Mouse (Mus musculus) MEL (cell line): Measurements from ENCODE around the gene Prorsd1. TPM values are rescaled to one million over a fixed set of nuclear protein-coding genes. Genes with fewer than 3 reads are reported as not detected.
A peak's percentile ranks its signal among the peaks of the same experiment; 100 is the strongest.

Experiments used
- DNase-seq: peaks from one replicate; pipeline ENCODE4 v3.0.0; 2011; ENCODE audit warnings: low read depth, low spot score
- H3K27ac ChIP-seq: 2 replicates; pipeline ENCODE4 v1.5.1; 2012; ENCODE audit warnings: low read depth, mild to moderate bottlenecking, control low read depth, low read length, moderate library complexity; ENCODE audit not compliant: control insufficient read depth
- H3K27me3 ChIP-seq, 2 experiments: fragments of 150-350 bp in 1 of 2; sonication (generic) in 1 of 2; 2 replicates each; pipeline ENCODE4 v1.6.1; 2012; ENCODE audit warnings: low read length in 2 of 2, mild to moderate bottlenecking in 2 of 2, improper control_type of control experiment in 1 of 2, moderate library complexity in 1 of 2; ENCODE audit not compliant: insufficient read depth in 2 of 2, control insufficient read depth in 1 of 2
- H3K36me3 ChIP-seq, 2 experiments: 2 replicates each; pipeline ENCODE4 v1.6.1; 2012 to 2014; ENCODE audit warnings: low read length in 2 of 2, improper control_type of control experiment in 1 of 2, inconsistent platforms in 1 of 2, mild to moderate bottlenecking in 1 of 2; ENCODE audit not compliant: insufficient read depth in 2 of 2, control insufficient read depth in 1 of 2
- H3K4me1 ChIP-seq, 2 experiments: fragments of 150-350 bp in 1 of 2; sonication (generic) in 1 of 2; 2 replicates each; pipeline ENCODE4 v1.6.1; 2012; ENCODE audit warnings: low read length in 2 of 2, improper control_type of control experiment in 1 of 2, mild to moderate bottlenecking in 1 of 2; ENCODE audit not compliant: insufficient read depth in 2 of 2, control insufficient read depth in 1 of 2
- H3K4me3 ChIP-seq, 2 experiments: fragments of 150-350 bp in 1 of 2; sonication (generic) in 1 of 2; 2 replicates each; pipeline ENCODE4 v1.5.1; 2012; ENCODE audit warnings: low read depth in 2 of 2, low read length in 2 of 2, mild to moderate bottlenecking in 2 of 2, moderate library complexity in 2 of 2, control low read depth in 1 of 2, improper control_type of control experiment in 1 of 2; ENCODE audit not compliant: control insufficient read depth in 1 of 2, insufficient read depth in 1 of 2
- H3K79me2 ChIP-seq: 2 replicates; pipeline ENCODE4 v1.6.1; 2012; ENCODE audit warnings: mild to moderate bottlenecking, low read length, moderate library complexity; ENCODE audit not compliant: control insufficient read depth, poor library complexity, insufficient read depth
- H3K9ac ChIP-seq: 2 replicates; pipeline ENCODE4 v1.6.1; 2012; ENCODE audit warnings: low read depth, mild to moderate bottlenecking, control low read depth, low read length, moderate library complexity; ENCODE audit not compliant: control insufficient read depth, poor library complexity, severe bottlenecking
- H3K9me3 ChIP-seq: fragments of 150-350 bp; sonication (generic); replicated peaks from 2 replicates; pipeline ENCODE4 v1.6.1; 2012; ENCODE audit warnings: mild to moderate bottlenecking, low read length, improper control_type of control experiment, moderate library complexity; ENCODE audit not compliant: insufficient read depth
- BHLHE40 ChIP-seq: IDR thresholded peaks from 2 replicates; pipeline ENCODE4 v1.6.1; 2012; ENCODE audit warnings: low read depth, mild to moderate bottlenecking, inconsistent platforms, low read length, improper control_type of control experiment, borderline replicate concordance
- CHD1 ChIP-seq: IDR thresholded peaks from 2 replicates; pipeline ENCODE4 v1.6.1; 2012; ENCODE audit warnings: low read depth, mild to moderate bottlenecking, inconsistent platforms, low read length, improper control_type of control experiment
- CHD2 ChIP-seq: IDR thresholded peaks from 2 replicates; pipeline ENCODE4 v1.6.1; 2011; ENCODE audit warnings: low read length, improper control_type of control experiment
- CTCF ChIP-seq, 3 experiments: IDR thresholded peaks in 2 of 3; conservative IDR thresholded peaks in 1 of 3; 2 replicates each; pipeline ENCODE4 v1.5.1; 2011 to 2012; ENCODE audit warnings: low read length in 3 of 3, low read depth in 2 of 3, mild to moderate bottlenecking in 2 of 3, improper control_type of control experiment in 1 of 3, inconsistent platforms in 1 of 3, mixed read lengths in 1 of 3, moderate library complexity in 1 of 3; ENCODE audit not compliant: control insufficient read depth in 1 of 3, insufficient read depth in 1 of 3, poor library complexity in 1 of 3, severe bottlenecking in 1 of 3
- EP300 ChIP-seq, 2 experiments: IDR thresholded peaks; 2 replicates each; pipeline ENCODE4 v1.6.1; 2011; ENCODE audit warnings: improper control_type of control experiment in 2 of 2, low read length in 2 of 2, low read depth in 1 of 2, mild to moderate bottlenecking in 1 of 2
- GABPA ChIP-seq: IDR thresholded peaks from 2 replicates; pipeline ENCODE4 v1.6.1; 2012; ENCODE audit warnings: low read depth, mild to moderate bottlenecking, inconsistent platforms, low read length, improper control_type of control experiment, moderate library complexity
- JUND ChIP-seq: IDR thresholded peaks from 2 replicates; pipeline ENCODE4 v1.6.1; 2011; ENCODE audit warnings: low read depth, mild to moderate bottlenecking, improper control_type of control experiment, low read length
- MAFK ChIP-seq: IDR thresholded peaks from 2 replicates; pipeline ENCODE4 v1.6.1; 2011; ENCODE audit warnings: low read depth, mild to moderate bottlenecking, low read length, improper control_type of control experiment, borderline replicate concordance
- MAZ ChIP-seq: IDR thresholded peaks from 2 replicates; pipeline ENCODE4 v1.6.1; 2012; ENCODE audit warnings: low read depth, mild to moderate bottlenecking, inconsistent platforms, low read length, improper control_type of control experiment
- MYB ChIP-seq: IDR thresholded peaks from 2 replicates; pipeline ENCODE4 v1.6.1; 2011; ENCODE audit warnings: mild to moderate bottlenecking, low read depth, low read length, improper control_type of control experiment
- MYC ChIP-seq: IDR thresholded peaks from 2 replicates; pipeline ENCODE4 v1.6.1; 2011; ENCODE audit warnings: low read depth, mild to moderate bottlenecking, low read length, improper control_type of control experiment, moderate library complexity
- SMC3 ChIP-seq: IDR thresholded peaks from 2 replicates; pipeline ENCODE4 v1.6.1; 2011; ENCODE audit warnings: low read depth, low read length, improper control_type of control experiment
- TCF12 ChIP-seq: IDR thresholded peaks from 2 replicates; pipeline ENCODE4 v1.6.1; 2014; ENCODE audit warnings: low read depth, mild to moderate bottlenecking, inconsistent platforms, low read length, improper control_type of control experiment, moderate library complexity
- USF1 ChIP-seq: IDR thresholded peaks from 2 replicates; pipeline ENCODE4 v1.6.1; 2014; ENCODE audit warnings: low read depth, mild to moderate bottlenecking, inconsistent platforms, low read length, improper control_type of control experiment, moderate library complexity
- ZMIZ1 ChIP-seq: IDR thresholded peaks from 2 replicates; pipeline ENCODE4 v1.6.1; 2012; ENCODE audit warnings: low read depth, mild to moderate bottlenecking, inconsistent platforms, low read length, improper control_type of control experiment, moderate library complexity
- ZNF384 ChIP-seq: IDR thresholded peaks from 2 replicates; pipeline ENCODE4 v1.6.1; 2012; ENCODE audit warnings: low read depth, mild to moderate bottlenecking, inconsistent platforms, low read length, improper control_type of control experiment
- polyA plus RNA-seq, 2 experiments: library from polyadenylated mRNA; stranded (reverse) in 1 of 2; unstranded in 1 of 2; fragments of >175 nt in 1 of 2; fragments of >200 nt in 1 of 2; gene quantifications; 2 replicates each; pipeline versions ENCODE4 v1.2.1 to v1.2.4; 2012; ENCODE audit warnings: low replicate concordance in 2 of 2, low read depth in 1 of 2; ENCODE audit not compliant: insufficient read length in 2 of 2, insufficient read depth in 1 of 2, missing spikeins in 1 of 2
- total RNA-seq: library from RNA; depleted of rRNA; stranded (reverse); fragments of 300-350 nt; gene quantifications from 2 replicates; pipeline ENCODE4 v1.2.3, GENCODE M21; 2012

Prorsd1 gene
- total and polyA plus RNA-seq, 3 experiments, result 46.9 to 48.7 TPM; not detected in 1

- peak; percentile 96 for TF ChIP-seq ZMIZ1
- TF ChIP-seq JUND, result no peak
- TF ChIP-seq MAFK, result no peak
- TF ChIP-seq GABPA, result no peak
- peak; percentile 80 for TF ChIP-seq TCF12
- peak; percentile 29; the same call in 1 of the 2 replicates for TF ChIP-seq MYB
- peak in 1 of 2 experiments; percentile 43; a peak in 2 of 4 replicates for TF ChIP-seq EP300 (IDR thresholded peaks at IDR 0.05; ENCODE audit: low read depth in 1 of 2, low read length in 2 of 2)
- peak; percentile 33; the same call in 1 of the 2 replicates for TF ChIP-seq USF1
- peak; percentile 80 for TF ChIP-seq ZNF384
- TF ChIP-seq SMC3, result peak; percentile 1; the same call in 1 of the 2 replicates
- no peak for TF ChIP-seq BHLHE40
These were observed 11.4 kb upstream of the Prorsd1 start, which contains the start of gene Mtif2 (continued) for GRCm38 (mm10) chr11:29525988-29526794.

GRCm38 (mm10) chr11:29514325-29514681 lies 530 bp downstream of the Prorsd1 start:
- Histone ChIP-seq H3K79me2 (peaks cover 18% of the 10 kb centered on the region), H3K9me3 (no peaks in the 10 kb centered on the region), H3K27ac (peak overlapping the region; percentile 100), H3K9ac (peak overlapping the region; percentile 95), H3K27me3 (no peaks in the 10 kb centered on the region), H3K4me1 (peaks cover 10 to 13% of the 10 kb centered on the region in 2 experiments)
- peak; percentile 35; the same call in 1 of the 2 replicates for TF ChIP-seq CHD1
- no peak for TF ChIP-seq CHD2
- peak; percentile 65; the same call in 1 of the 2 replicates for TF ChIP-seq MAZ
- peak in 1 of 2 experiments; percentile 51; a peak in 1 of 4 replicates for TF ChIP-seq EP300 (IDR thresholded peaks at IDR 0.05; ENCODE audit: low read depth in 1 of 2, low read length in 2 of 2)
- TF ChIP-seq, all 39 proteins: peak for 3
- H3K4me3 ChIP-seq, result peak overlapping the region; percentile 82 to 92
- DNase-seq, result peak; percentile 90
- peaks cover 16 to 36% of the 10 kb centered on the region in 2 experiments for H3K36me3 ChIP-seq

DNA sequence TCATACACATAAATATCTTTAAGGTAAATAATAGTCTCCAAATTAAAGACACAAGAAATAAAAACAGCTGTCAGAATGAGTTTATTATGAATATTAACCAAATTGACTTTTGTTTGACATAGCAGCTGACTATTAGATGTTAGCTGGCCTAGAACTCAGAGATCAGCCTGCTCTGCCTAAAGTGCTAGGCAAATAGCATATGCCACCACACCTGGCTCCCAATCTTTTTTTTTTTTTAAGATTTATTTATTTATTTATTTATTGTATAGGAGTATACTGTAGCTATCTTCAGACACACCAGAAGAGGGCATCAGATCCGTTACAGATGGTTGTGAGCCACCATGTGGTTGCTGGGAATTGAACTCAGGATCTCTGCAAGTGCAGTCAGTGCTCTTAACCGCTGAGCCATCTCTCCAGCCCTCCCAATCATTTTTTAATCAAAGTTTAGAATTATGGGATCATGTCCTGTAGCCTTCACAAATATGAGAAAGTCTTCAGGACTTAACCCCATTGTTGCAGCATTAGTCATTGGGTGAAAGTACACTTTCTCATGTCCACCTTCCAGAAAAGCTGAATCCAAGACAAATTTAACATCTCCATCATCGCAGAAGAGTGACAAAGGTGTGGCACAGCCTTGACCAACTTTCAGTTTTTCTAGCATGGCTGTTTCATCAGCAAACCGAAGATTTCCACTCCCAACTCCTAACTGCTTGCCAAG lies 1.9 kb downstream of the Prorsd1 start:
- H3K4me3 ChIP-seq, result peak overlapping the region; percentile 16 to 82; a peak in 3 of 4 replicates
- H3K79me2 ChIP-seq, result peaks cover 18% of the 10 kb centered on the region
- no peaks in the 10 kb centered on the region for H3K27me3 ChIP-seq
- H3K4me1 ChIP-seq, result peaks cover 13 to 15% of the 10 kb centered on the region in 2 experiments
- 0 out of 6 replicates have a peak, but pooled peaks of 1 of the 3 experiments have one; percentile 3 for TF ChIP-seq CTCF (IDR thresholded peaks at IDR 0.05 in 2 of 3, conservative IDR thresholded peaks at IDR 0.05 in 1 of 3; ENCODE audit: control insufficient read depth in 1 of 3, insufficient read depth in 1 of 3, low read depth in 2 of 3, low read length in 3 of 3, poor library complexity in 1 of 3, severe bottlenecking in 1 of 3)
- TF ChIP-seq ZNF384, result peak; percentile 54; the same call in 1 of the 2 replicates
- no peak for TF ChIP-seq MYC
- H3K9me3 ChIP-seq, result no peaks in the 10 kb centered on the region
- peaks cover 16 to 37% of the 10 kb centered on the region in 2 experiments for H3K36me3 ChIP-seq
- DNase-seq, result no peak
- peak overlapping the region; percentile 37; the same call in 1 of the 2 replicates for H3K27ac ChIP-seq
- H3K9ac ChIP-seq, result peak overlapping the region; percentile 95
